Mouse (Mus musculus) heart, embryonic 14.5 days (tissue): Measurements from ENCODE around the gene Yjefn3. TPM values are rescaled to one million over a fixed set of nuclear protein-coding genes. Genes with fewer than 3 reads are reported as not detected.

ENCODE experiments used
- ATAC-seq: fragments of 200-750 bp; cut with Nextera tagmentation; 2 replicates; pipeline ENCODE4 v1.8.0; 2017; ENCODE audit warnings: low read depth, moderate TSS enrichment; ENCODE audit not compliant: insufficient number of reproducible peaks, insufficient read depth, low FRiP score
- H3K27ac ChIP-seq, 2 experiments: fragments of 200-500 bp in 1 of 2; fragments of 300-500 bp in 1 of 2; sonication (generic) in 1 of 2; replicated peaks in 1 of 2; 2 replicates each; pipeline ENCODE4 v1.5.1; 2012 to 2014; ENCODE audit warnings: low read depth in 2 of 2, low read length in 2 of 2, control low read depth in 1 of 2, mild to moderate bottlenecking in 1 of 2, mixed read lengths in 1 of 2; ENCODE audit not compliant: control insufficient read depth in 1 of 2, insufficient read depth in 1 of 2
- H3K27me3 ChIP-seq: fragments of 300-500 bp; sonication (generic); 2 replicates; pipeline ENCODE4 v1.6.1; 2014; ENCODE audit warnings: mild to moderate bottlenecking, low read length, control low read depth; ENCODE audit not compliant: control insufficient read depth, insufficient read depth
- H3K36me3 ChIP-seq: fragments of 300-500 bp; sonication (generic); 2 replicates; pipeline ENCODE4 v1.6.1; 2014; ENCODE audit warnings: mild to moderate bottlenecking, control low read depth, low read length, mixed read lengths; ENCODE audit not compliant: control insufficient read depth, insufficient read depth
- H3K4me1 ChIP-seq, 2 experiments: fragments of 200-500 bp in 1 of 2; fragments of 300-500 bp in 1 of 2; sonication (generic) in 1 of 2; 2 replicates each; pipeline ENCODE4 v1.6.1; 2012 to 2014; ENCODE audit warnings: low read length in 2 of 2, control low read depth in 1 of 2, mixed read lengths in 1 of 2; ENCODE audit not compliant: control insufficient read depth in 2 of 2, insufficient read depth in 2 of 2
- H3K4me2 ChIP-seq: fragments of 300-500 bp; sonication (generic); 2 replicates; pipeline ENCODE4 v1.6.1; 2014; ENCODE audit warnings: mild to moderate bottlenecking, low read length
- H3K4me3 ChIP-seq, 2 experiments: fragments of 200-500 bp in 1 of 2; fragments of 300-500 bp in 1 of 2; sonication (generic) in 1 of 2; 2 replicates each; pipeline ENCODE4 v1.5.1; 2012 to 2014; ENCODE audit warnings: low read length in 2 of 2, mild to moderate bottlenecking in 2 of 2, control low read depth in 1 of 2, low read depth in 1 of 2, moderate library complexity in 1 of 2; ENCODE audit not compliant: control insufficient read depth in 1 of 2, insufficient read depth in 1 of 2
- H3K9ac ChIP-seq: fragments of 300-500 bp; sonication (generic); 2 replicates; pipeline ENCODE4 v1.6.1; 2014; ENCODE audit warnings: mild to moderate bottlenecking, low read length
- H3K9me3 ChIP-seq: fragments of 300-500 bp; sonication (generic); 2 replicates; pipeline ENCODE4 v1.6.1; 2016; ENCODE audit warnings: low read length, control low read depth; ENCODE audit not compliant: control insufficient read depth
- WGBS: fragments of 180-500 bp; shearing (Covaris S2); extraction: QIAGEN DNeasy Blood & Tissue Kit; methylation state at CpG from one replicate; pipeline ENCODE4 v1.1.7; 2014; 5-methylcytosine and 5-hydroxymethylcytosine counted together
- polyA plus RNA-seq: library from polyadenylated mRNA; unstranded; fragments of >200 nt; fragmentation: Nextera tagmentation; extraction: Ambion mirVana; gene quantifications from 2 replicates; pipeline ENCODE4 v1.2.1, GENCODE M21; 2014

Gene Yjefn3
- polyA plus RNA-seq, 1 experiment from 2014 or later: 8.4 TPM

DNA sequence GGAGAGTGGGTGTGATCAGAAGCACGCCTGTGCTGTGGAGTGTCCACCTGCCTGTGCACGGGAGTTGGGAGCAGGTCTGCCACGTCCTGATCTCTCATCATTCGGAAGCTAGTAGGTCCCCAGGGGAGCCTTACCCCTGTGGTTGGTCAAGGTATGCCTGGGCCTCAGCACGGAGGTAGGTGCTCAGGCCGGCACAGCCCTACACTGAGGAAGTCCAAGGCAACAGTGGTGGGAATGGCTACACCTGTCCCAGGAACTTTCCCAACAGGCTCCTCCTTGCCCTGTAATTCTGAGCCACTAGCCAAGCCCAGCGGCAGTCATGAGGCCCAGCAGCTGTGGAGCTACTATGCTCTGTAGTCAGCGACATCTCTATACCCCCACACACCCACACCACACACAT is 22.8 kb downstream of the Yjefn3 start:
- 69% methylated on average over 8 of the region's 8 CpGs for WGBS
- no peak overlapping the region for H3K4me3 ChIP-seq
- no peaks in the 10 kb centered on the region for H3K9me3 ChIP-seq
- H3K9ac ChIP-seq: no peak overlapping the region
- H3K36me3 ChIP-seq: no peaks in the 10 kb centered on the region
- H3K4me2 ChIP-seq: no peak overlapping the region
- H3K27ac ChIP-seq: no peak overlapping the region
- H3K4me1 ChIP-seq: peaks cover 6 to 14% of the 10 kb centered on the region in 2 experiments; a peak in 3 of 4 replicates
- H3K27me3 ChIP-seq: peaks cover 63% of the 10 kb centered on the region
- ATAC-seq: no peak

DNA sequence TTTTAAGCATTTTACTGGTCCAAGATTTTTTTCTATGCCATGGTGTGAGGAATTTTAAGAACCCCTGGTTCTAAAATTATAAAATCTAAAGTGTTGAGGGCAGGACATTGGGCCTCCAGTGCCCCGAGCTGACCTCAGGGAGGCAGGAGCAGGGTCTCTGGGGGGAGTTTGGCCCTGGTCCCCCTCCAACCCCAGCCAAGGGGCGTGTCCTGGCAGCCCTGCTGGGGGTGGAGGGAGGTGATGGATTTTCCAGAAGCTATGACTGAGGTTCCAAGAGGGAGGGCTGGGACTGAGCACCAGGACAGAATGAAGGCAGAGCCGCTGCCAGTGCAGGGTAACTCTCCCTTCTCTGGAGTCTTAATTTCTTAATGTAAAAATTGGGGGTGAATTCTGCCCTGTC is 24.5 kb downstream of the Yjefn3 start:
- peaks cover 46% of the 10 kb centered on the region for H3K27me3 ChIP-seq
- no peak overlapping the region for H3K9ac ChIP-seq
- WGBS: 57% methylated on average over 3 of the region's 3 CpGs
- no peaks in the 10 kb centered on the region for H3K36me3 ChIP-seq
- H3K4me2 ChIP-seq: no peak overlapping the region
- ATAC-seq: no peak
- H3K9me3 ChIP-seq: no peaks in the 10 kb centered on the region
- no peak overlapping the region for H3K4me3 ChIP-seq
- no peak overlapping the region for H3K27ac ChIP-seq
- peaks cover 6 to 19% of the 10 kb centered on the region in 2 experiments; a peak in 3 of 4 replicates for H3K4me1 ChIP-seq

DNA sequence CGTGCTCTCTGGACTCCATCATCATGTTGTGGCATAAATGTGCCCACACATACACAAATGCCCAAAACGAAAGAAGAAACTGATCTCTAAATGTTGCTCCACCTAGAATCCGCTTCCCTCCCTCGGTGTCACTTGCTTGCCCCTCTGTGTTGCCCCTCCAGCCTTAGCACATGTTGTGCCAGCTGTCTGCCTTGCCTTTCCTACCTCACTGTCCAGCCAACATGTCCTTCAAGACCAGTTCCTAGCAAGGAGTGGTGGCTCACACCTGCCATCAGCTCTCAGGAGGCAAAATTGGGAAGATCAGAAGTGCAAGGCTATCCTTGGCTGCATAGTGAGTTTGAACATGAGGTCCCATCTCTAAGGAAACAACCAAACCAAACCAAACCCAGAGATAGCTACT is 25.1 kb downstream of the Yjefn3 start:
- Histone ChIP-seq H3K27ac (no peak overlapping the region), H3K9me3 (no peaks in the 10 kb centered on the region), H3K4me3 (no peak overlapping the region), H3K27me3 (peaks cover 40% of the 10 kb centered on the region), H3K36me3 (no peaks in the 10 kb centered on the region), H3K4me1 (peaks cover 6 to 17% of the 10 kb centered on the region in 2 experiments; a peak in 3 of 4 replicates), H3K9ac (no peak overlapping the region), H3K4me2 (no peak overlapping the region)
- ATAC-seq: no peak
- WGBS: 91% methylated on average over 4 of the region's 4 CpGs

- 71% methylated on average over 10 of the region's 10 CpGs for WGBS
- Histone ChIP-seq H3K4me3 (no peak overlapping the region), H3K27me3 (peaks cover 36% of the 10 kb centered on the region), H3K9ac (no peak overlapping the region), H3K36me3 (no peaks in the 10 kb centered on the region), H3K9me3 (no peaks in the 10 kb centered on the region), H3K27ac (no peak overlapping the region), H3K4me1 (peaks cover 4 to 14% of the 10 kb centered on the region in 2 experiments; a peak in 3 of 4 replicates), H3K4me2 (no peak overlapping the region)
- ATAC-seq: no peak
These were observed 25.5 kb downstream of the Yjefn3 start for GRCm38 (mm10) chr8:69876967-69877366.

DNA sequence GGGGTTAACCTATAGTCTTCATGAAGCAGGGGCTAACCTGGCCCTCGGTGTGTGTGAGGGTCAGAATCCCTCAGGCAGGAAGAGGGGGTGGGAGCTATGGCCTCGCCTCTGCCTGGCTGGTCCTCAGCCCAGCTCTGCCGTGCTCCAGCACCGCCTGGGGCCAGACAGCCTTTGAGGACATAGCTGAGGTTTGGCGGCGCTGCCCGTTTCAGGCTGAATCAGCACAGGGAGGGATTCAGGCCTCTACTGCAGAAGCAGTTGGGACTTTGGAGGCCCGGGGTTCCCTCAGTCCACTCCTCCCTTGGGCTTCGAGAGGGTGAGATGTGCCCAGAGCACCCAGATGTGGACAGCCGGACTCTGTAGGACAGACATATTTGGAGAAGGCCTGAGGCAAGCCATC is 26.4 kb downstream of the Yjefn3 start:
- Histone ChIP-seq H3K4me2 (no peak overlapping the region), H3K9ac (no peak overlapping the region)

DNA sequence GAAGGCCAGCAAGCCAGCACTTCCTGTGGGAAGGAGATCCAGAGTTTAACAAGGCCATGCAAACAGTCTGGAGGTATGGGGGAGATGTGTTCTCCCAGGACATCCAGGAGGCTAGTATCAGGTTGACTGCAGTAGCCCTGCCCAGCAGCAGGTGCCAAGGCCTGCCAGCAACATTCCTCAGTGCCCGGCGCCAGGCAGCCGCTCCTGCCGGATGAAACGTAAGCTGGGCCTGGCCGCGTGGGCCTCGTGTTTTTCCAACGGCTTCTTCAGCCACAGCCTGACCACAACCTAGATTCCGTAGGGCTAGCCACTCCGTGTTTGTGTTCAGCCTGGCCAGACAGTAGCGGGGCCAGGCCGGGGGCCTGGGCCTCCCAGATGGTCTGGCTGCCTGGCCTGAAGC is 27.9 kb downstream of the Yjefn3 start:
- Histone ChIP-seq H3K36me3 (no peaks in the 10 kb centered on the region), H3K4me3 (no peak overlapping the region), H3K4me2 (no peak overlapping the region), H3K27ac (no peak overlapping the region), H3K9ac (no peak overlapping the region), H3K9me3 (no peaks in the 10 kb centered on the region), H3K27me3 (peaks cover 13% of the 10 kb centered on the region), H3K4me1 (0 out of 4 replicates have a peak, but pooled peaks cover 0 to 5% of the 10 kb centered on the region in 2 experiments)
- no peak for ATAC-seq
- WGBS: 75% methylated on average over 13 of the region's 13 CpGs

More for the DNA sequence above, 26.4 kb downstream of the Yjefn3 start:
- ATAC-seq: no peak
- Histone ChIP-seq H3K4me3 (no peak overlapping the region), H3K27me3 (peaks cover 27% of the 10 kb centered on the region), H3K4me1 (peaks cover 0 to 5% of the 10 kb centered on the region in 2 experiments; a peak in 1 of 4 replicates), H3K27ac (no peak overlapping the region), H3K36me3 (no peaks in the 10 kb centered on the region), H3K9me3 (no peaks in the 10 kb centered on the region)
- WGBS: 40% methylated on average over 10 of the region's 10 CpGs

- no peak for ATAC-seq
- H3K9ac ChIP-seq: no peak overlapping the region
- H3K4me3 ChIP-seq: no peak overlapping the region
- H3K4me1 ChIP-seq: 0 out of 4 replicates have a peak, but pooled peaks cover 0 to 5% of the 10 kb centered on the region in 2 experiments
- peaks cover 8% of the 10 kb centered on the region for H3K27me3 ChIP-seq
- no peak overlapping the region for H3K4me2 ChIP-seq
- 9% methylated on average over 9 of the region's 9 CpGs for WGBS
- H3K9me3 ChIP-seq: no peaks in the 10 kb centered on the region
- H3K27ac ChIP-seq: no peak overlapping the region
- H3K36me3 ChIP-seq: no peaks in the 10 kb centered on the region
These were observed 28.4 kb downstream of the Yjefn3 start for GRCm38 (mm10) chr8:69874155-69874554.

DNA sequence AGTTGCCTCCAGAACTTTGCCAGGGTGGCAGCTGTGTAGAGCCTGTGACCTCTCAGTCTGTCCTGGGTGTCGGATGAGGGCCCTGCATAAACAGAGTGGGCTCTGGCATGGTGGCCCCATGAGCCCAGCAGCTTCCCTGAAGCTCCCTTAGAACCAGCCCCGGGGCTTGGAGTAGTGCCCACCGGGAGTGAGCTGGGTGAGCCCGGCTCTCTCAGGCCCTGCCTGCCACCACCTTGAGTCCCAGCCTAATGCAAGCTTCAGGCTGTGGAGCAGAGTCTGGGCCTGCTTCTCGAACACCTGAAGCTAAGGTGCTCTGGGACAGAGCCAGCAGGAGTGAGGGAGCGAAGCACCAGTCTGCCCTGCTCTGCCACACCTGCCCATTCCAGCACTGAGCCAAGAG is 31.6 kb downstream of the Yjefn3 start:
- Histone ChIP-seq H3K36me3 (no peaks in the 10 kb centered on the region), H3K4me2 (no peak overlapping the region), H3K9me3 (no peaks in the 10 kb centered on the region), H3K9ac (no peak overlapping the region), H3K27ac (no peak overlapping the region), H3K4me3 (no peak overlapping the region), H3K4me1 (peaks cover 5 to 6% of the 10 kb centered on the region in 2 experiments; a peak in 1 of 4 replicates), H3K27me3 (no peaks in the 10 kb centered on the region)
- ATAC-seq: no peak
- WGBS: 75% methylated on average over 6 of the region's 6 CpGs
